Mouse (Mus musculus): ENCODE data around the gene Acox1.

Acox1 gene

GRCm38 (mm10) chr11:116198639-116199531 is at the start of gene Acox1, which contains the start of gene Ten1:
TSS of gene Acox1 (minus strand) at chr11:116199045.
TSS of gene Ten1 (plus strand) at chr11:116198855.
- DNase-seq (ENCODE audit: low spot score), result peak; percentile 92

GRCm38 (mm10) chr11:116247502-116248222 is 48.8 kb upstream of the Acox1 start:
- DNase-seq (ENCODE audit: low spot score), result no peak

GRCm38 (mm10) chr11:116245616-116246015 is 46.8 kb upstream of the Acox1 start:
- no peak for DNase-seq (ENCODE audit: low spot score)

- no peak for DNase-seq (ENCODE audit: low spot score)
These were observed 45.7 kb upstream of the Acox1 start for GRCm38 (mm10) chr11:116244580-116244979.

- DNase-seq (ENCODE audit: low spot score), result no peak
These were observed 42.9 kb upstream of the Acox1 start for GRCm38 (mm10) chr11:116241744-116242235.

- DNase-seq (ENCODE audit: low spot score), result no peak
These were observed 41.0 kb upstream of the Acox1 start for GRCm38 (mm10) chr11:116239797-116240196.

- DNase-seq (ENCODE audit: low spot score), result no peak
These were observed 39.0 kb upstream of the Acox1 start, which contains the start of gene Evpl for GRCm38 (mm10) chr11:116237742-116238395. TSS of gene Evpl (minus strand) at chr11:116238077.

- DNase-seq (ENCODE audit: low spot score), result no peak
These were observed 36.1 kb upstream of the Acox1 start for GRCm38 (mm10) chr11:116234901-116235300.

- no peak for DNase-seq (ENCODE audit: low spot score)
These were observed 33.6 kb upstream of the Acox1 start for GRCm38 (mm10) chr11:116232427-116232826.

- no peak for DNase-seq (ENCODE audit: low spot score)
These were observed 29.9 kb upstream of the Acox1 start for GRCm38 (mm10) chr11:116228699-116229098.

- no peak for DNase-seq (ENCODE audit: low spot score)
These were observed 27.6 kb upstream of the Acox1 start for GRCm38 (mm10) chr11:116226414-116226813.

- no peak for DNase-seq (ENCODE audit: low spot score)
These were observed 23.9 kb upstream of the Acox1 start for GRCm38 (mm10) chr11:116222740-116223059.

- no peak for DNase-seq (ENCODE audit: low spot score)
These were observed 23.3 kb upstream of the Acox1 start for GRCm38 (mm10) chr11:116221931-116222739.

GRCm38 (mm10) chr11:116219885-116220284 is 21.0 kb upstream of the Acox1 start:
- DNase-seq (ENCODE audit: low spot score), result no peak

GRCm38 (mm10) chr11:116218737-116219400 is 20.0 kb upstream of the Acox1 start:
- DNase-seq (ENCODE audit: low spot score), result peak; percentile 65

GRCm38 (mm10) chr11:116218263-116218662 is 19.4 kb upstream of the Acox1 start:
- no peak for DNase-seq (ENCODE audit: low spot score)

GRCm38 (mm10) chr11:116216549-116216948 is 17.7 kb upstream of the Acox1 start:
- no peak for DNase-seq (ENCODE audit: low spot score)

- DNase-seq (ENCODE audit: low spot score), result no peak
These were observed 17.1 kb upstream of the Acox1 start for GRCm38 (mm10) chr11:116215991-116216390.

- no peak for DNase-seq (ENCODE audit: low spot score)
These were observed 16.3 kb upstream of the Acox1 start for GRCm38 (mm10) chr11:116215181-116215580.

GRCm38 (mm10) chr11:116213877-116214510 is 15.1 kb upstream of the Acox1 start:
- no peak for DNase-seq (ENCODE audit: low spot score)
